Mouse (Mus musculus) fibroblast of lung, adult 2 months (primary cell): ENCODE data around the gene Syt2.

Source experiments
- DNase-seq: peaks from one replicate; pipeline ENCODE4 v3.0.0-alpha.2; 2011; ENCODE audit warnings: low read depth

The Syt2 gene

GRCm38 (mm10) chr1:134772821-134773220 lies 126.3 kb downstream of the Syt2 start:
- DNase-seq: peak; percentile 53

- DNase-seq: no peak
Observed at GRCm38 (mm10) chr1:134773256-134773655, 126.8 kb downstream of the Syt2 start.

DNA sequence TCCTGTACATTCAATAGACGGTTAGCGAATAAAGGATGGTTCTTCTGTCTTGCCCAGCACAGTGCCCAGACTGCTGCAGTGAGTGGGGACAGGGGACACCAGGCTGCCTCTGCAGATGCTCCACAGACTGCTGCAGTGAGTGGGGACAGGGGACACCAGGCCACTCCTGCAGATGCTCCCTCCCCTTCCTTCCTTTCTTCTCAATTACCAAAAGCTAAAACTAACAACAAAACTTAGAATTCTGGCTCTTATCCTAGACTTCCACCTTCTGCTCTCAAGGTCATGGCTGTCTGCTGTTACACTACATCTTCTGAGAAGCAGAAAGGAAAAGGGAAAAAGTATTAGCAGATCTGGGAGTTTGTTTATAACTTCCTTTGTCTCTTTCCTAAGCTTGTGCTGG lies 127.8 kb downstream of the Syt2 start:
- no peak for DNase-seq

DNA sequence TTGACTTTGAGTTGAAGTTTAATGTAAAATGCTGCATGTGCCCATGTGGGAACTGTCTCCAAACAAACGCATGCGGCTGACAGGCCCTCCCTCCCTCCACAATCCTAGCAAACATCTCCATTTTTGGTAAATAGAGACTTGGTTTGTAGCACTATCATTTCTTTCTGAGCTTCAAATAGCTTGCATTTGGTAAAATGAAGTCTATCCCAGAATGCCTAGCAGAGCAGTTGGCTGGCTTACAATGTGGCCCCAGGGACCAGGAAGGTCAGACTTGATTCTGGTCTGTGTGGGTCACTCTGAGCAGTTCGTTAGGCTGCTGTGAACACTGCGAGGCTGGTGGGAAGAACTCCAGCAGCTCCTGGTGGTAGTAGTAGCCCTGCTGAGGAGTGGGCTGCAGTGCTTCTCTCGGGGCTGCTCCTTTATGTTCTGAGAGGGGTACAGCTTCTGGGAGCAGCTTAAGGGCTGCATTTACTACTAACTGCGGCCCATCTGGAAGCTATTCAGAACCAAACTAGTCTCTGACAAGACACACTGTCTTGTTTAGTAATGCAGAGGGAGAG lies 128.3 kb downstream of the Syt2 start:
- DNase-seq: no peak

DNA sequence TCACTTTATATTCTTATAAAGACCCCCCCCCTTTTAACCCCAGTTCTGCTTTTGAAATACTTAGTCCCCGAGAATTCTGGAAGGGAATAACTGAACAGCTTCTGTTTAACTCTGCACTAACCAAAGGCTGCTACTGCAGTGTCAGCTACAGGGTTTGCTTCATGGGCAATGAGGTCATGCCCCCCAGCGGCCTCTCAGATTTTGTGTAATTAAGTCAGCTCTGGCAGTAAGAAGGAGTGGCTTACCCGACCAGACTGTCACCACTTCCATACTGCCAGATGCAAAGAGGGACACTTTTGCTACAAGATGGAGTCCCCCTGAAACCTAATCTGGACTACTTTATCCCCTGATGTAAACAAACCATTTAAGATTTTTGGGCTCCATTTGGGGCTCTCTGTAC lies 129.2 kb downstream of the Syt2 start:
- DNase-seq: no peak

GRCm38 (mm10) chr1:134777201-134777885 lies 130.9 kb downstream of the Syt2 start:
- DNase-seq: no peak

- no peak for DNase-seq
Observed at GRCm38 (mm10) chr1:134777936-134778548, 131.6 kb downstream of the Syt2 start.

DNA sequence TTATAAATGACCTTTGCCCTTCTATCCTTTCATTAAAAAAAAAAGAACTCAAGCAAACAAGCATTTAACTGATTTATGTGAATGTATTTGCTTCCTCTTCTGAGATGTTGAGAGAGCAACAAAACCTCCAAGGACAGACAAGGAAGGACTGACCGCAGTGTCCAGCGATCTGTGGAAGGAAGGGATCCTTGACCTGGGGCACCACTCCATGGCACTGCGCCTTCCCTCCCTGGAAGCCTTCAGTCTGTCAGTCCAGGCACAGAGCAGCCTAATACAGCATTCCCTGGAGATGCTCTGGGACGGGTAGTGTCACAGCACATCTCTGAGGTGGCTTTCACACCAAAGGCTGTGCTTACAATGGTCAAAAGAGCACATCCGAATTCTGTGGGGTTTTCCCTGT lies 136.3 kb downstream of the Syt2 start:
- no peak for DNase-seq

DNA sequence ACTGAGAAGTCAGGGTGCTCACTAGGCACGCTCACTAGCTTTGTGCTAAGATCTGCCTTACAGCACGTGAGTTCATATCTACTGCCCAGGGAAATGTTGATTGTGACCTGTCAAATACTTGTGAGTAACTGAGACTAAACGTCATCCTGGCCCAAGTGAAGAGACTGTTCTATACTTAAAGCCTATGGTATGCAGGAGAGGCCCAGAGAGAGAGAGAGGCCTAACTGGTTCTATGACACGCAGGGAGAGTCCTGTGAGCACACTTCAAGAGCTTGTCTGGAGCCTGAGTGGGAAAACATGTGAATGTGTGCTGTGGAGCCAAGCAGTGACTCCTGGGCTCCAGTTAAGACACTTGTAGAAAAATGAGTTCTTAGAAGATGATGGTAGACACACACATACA lies 137.5 kb downstream of the Syt2 start:
- DNase-seq: no peak

- DNase-seq: no peak
Observed at GRCm38 (mm10) chr1:134784481-134784880, 138.0 kb downstream of the Syt2 start.

GRCm38 (mm10) chr1:134784911-134785310 lies 138.4 kb downstream of the Syt2 start:
- no peak for DNase-seq

GRCm38 (mm10) chr1:134788096-134788495 lies 141.6 kb downstream of the Syt2 start:
- DNase-seq: no peak

- DNase-seq: no peak
Observed at GRCm38 (mm10) chr1:134790716-134791439, 144.4 kb downstream of the Syt2 start.

- no peak for DNase-seq
Observed at GRCm38 (mm10) chr1:134791456-134791855, 145.0 kb downstream of the Syt2 start.

DNA sequence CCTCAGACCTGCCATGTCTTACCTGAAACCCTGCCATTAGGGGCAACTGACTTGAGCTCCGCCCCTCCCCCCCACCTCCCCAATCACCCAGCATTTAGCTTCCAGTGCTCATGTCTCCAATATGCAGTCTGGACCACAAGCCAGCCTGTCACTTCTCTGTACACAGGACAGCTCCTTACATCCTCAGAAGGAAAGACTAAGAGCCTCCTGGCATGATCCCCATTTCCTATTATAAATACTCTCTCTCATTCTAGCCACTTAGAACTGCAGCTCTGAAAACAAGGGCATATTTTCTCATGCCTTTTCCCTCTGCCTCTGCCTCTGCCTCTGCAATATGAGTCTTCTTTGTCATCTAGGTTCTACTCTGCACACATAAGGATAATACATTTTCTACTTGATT lies 149.6 kb downstream of the Syt2 start:
- DNase-seq: no peak

- no peak for DNase-seq
Observed at GRCm38 (mm10) chr1:134796536-134796935, 150.1 kb downstream of the Syt2 start.

GRCm38 (mm10) chr1:134801758-134802157 lies 155.3 kb downstream of the Syt2 start:
- DNase-seq: no peak

DNA sequence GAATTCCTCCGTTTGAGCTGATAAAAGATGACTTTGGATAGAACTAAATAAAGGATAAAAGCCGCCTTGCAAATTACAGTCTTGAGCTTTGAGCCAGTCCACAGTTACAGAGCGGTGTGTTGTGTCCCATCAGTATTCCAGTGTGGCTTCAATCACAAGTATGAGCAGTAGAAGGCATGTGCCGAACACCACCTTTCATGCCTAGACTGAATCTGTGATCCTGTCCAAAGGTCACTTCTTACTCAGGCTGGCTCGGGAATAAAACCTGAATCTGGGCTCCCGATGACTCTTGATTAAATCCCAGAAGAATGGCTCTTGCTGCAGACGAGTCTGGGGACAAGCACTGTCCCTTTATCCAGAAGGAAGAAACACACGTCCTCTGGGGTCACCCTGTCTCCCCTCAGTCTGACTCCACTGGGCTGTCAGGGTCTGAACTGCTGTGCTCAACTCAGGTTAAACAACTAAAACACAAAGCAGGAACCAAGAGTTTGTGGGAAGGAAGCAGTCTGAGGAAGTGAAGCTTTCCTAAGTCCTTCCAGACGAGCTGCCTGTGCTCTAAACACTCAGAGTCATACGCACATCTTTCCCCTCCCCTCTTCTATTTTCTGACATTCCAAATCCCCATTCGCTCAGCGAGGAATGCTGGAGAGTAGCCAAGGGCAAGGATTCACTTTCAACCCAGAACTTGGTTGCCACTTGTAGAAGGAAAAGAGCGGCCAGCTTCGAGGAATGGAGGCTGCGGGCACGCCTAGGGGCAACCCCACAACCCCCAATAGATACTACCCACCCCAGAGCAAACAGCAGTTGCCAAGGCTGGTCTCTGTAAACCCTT lies 157.0 kb downstream of the Syt2 start:
- DNase-seq: no peak

- no peak for DNase-seq
Observed at GRCm38 (mm10) chr1:134804373-134804772, 157.9 kb downstream of the Syt2 start.

- no peak for DNase-seq
Observed at GRCm38 (mm10) chr1:134805471-134805870, 159.0 kb downstream of the Syt2 start.
